Mouse (Mus musculus) CD8-positive naive resting alpha-beta T cell, adult 2 months (primary cell): ENCODE measurements at regions not wholly inside any gene's neighbourhood (a gene's known extent, or its start where the extent isn't known, plus 50 kb on each side); places are given as distances from the start of the nearest gene placed in this dataset.

ENCODE experiments used
- DNase-seq, 2 experiments: peaks; one replicate each; pipeline ENCODE4 v3.0.0; 2022; ENCODE audit warnings: low read depth in 2 of 2, low spot score in 2 of 2

DNA sequence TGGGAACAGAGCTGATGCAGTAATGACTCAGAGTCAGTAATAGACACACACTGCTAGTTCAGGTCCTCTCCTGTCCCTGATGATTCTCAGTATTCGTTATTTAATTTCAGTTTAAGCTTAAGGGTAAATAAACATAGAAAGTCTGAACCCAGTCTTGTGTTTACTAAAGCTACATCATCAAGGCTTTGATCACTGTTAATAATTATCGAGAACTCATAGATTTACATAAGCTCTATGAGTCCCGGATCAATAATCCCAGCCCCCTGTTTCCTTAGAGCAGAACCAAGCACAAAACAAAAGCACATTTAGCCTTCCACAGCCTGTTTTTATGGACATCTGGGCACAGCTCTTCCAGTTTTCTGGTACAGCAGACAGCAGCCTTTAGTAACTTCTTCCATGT lies 59.0 kb upstream of the Ifngr1 start:
- no peak for DNase-seq

DNA sequence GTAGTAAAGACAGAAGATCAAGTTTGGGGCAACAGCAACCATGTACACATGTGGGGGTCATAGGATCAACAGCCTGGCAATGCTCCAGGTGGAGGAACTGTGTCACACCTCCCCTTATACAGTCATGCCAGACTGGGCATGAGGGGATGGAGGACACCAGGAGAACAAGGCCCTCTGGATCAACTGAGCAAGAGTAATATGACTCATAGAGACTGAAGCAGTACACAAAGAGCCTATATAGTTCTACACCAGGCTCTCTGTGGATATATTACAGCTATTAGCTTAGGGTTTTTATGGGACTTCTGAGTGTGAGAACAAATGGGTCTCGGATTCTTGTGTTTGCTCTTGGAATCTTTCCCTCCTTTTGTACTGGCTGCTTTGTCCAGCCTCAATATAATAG lies 57.9 kb upstream of the Ifngr1 start:
- DNase-seq: no peak
